Mouse (Mus musculus) heart, embryonic 10.5 days (tissue): ENCODE results near the gene Tarbp1. TPM values are rescaled to one million over a fixed set of nuclear protein-coding genes. Genes with fewer than 3 reads are reported as not detected.
"Not testable (repeated sequence)": the region's sequence is repeated elsewhere in the genome, so short reads cannot be mapped to it uniquely, and the experiment has no call there.

ENCODE experiments used
- DNase-seq: peaks from one replicate; pipeline ENCODE4 v3.0.0-alpha.2; 2017; ENCODE audit warnings: low spot score
- H3K27ac ChIP-seq: fragments of 300-500 bp; sonication (generic); 2 replicates; pipeline ENCODE4 v1.5.1; 2016; ENCODE audit warnings: mild to moderate bottlenecking
- H3K27me3 ChIP-seq: fragments of 300-500 bp; sonication (generic); 2 replicates; pipeline ENCODE4 v1.6.1; 2016; ENCODE audit warnings: mild to moderate bottlenecking; ENCODE audit not compliant: poor library complexity, insufficient read depth, severe bottlenecking
- H3K36me3 ChIP-seq: fragments of 300-500 bp; sonication (generic); 2 replicates; pipeline ENCODE4 v1.6.1; 2016; ENCODE audit warnings: mild to moderate bottlenecking, moderate library complexity
- H3K4me1 ChIP-seq: fragments of 300-500 bp; sonication (generic); 2 replicates; pipeline ENCODE4 v1.6.1; 2016; ENCODE audit warnings: mild to moderate bottlenecking
- H3K4me3 ChIP-seq: fragments of 300-500 bp; sonication (generic); 2 replicates; pipeline ENCODE4 v1.5.1; 2016; ENCODE audit warnings: mild to moderate bottlenecking, moderate library complexity
- H3K9me3 ChIP-seq: fragments of 300-500 bp; sonication (generic); 2 replicates; pipeline ENCODE4 v1.6.1; 2016; ENCODE audit warnings: mild to moderate bottlenecking, moderate library complexity
- whole genome bisulfite sequencing: fragments of 180-500 bp; shearing (Covaris S2); methylation state at CpG from one replicate; pipeline ENCODE4 v1.1.7; 2016; 5-methylcytosine and 5-hydroxymethylcytosine counted together
- polyA plus RNA-seq: library from polyadenylated mRNA; unstranded; fragments of >200 nt; fragmentation: Nextera tagmentation; extraction: Ambion mirVana; gene quantifications from 2 replicates; pipeline ENCODE4 v1.2.1, GENCODE M21; 2016

Tarbp1 gene
- polyA plus RNA-seq, 1 experiment from 2014 or later: 2.7 TPM

DNA sequence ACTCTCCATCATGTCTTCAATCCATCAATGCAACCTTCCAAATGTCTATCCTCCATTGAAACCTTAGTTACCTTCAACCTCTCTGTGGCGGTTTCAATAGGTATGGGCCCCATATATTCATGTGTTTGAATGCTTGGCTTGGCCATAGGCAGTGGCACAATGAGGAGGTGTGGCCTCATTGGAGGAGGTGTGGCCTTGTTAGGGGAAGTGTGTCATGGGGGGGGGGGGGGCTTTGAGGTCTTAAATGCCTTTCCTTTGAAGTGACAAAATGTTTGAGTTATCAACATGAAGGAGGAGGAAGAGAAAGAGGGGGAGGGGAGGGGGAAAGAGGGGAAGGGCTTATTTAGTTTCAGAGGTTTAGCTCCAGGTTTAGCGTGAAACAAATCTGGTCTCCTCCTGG, 5.5 kb upstream of the Tarbp1 start:
- no peaks in the 10 kb centered on the region for H3K36me3 ChIP-seq
- no peak for DNase-seq
- H3K4me3 ChIP-seq: no peak overlapping the region
- peaks cover 24% of the 10 kb centered on the region for H3K27me3 ChIP-seq
- 75% methylated on average over 2 of the region's 2 CpGs for WGBS
- H3K9me3 ChIP-seq: no peaks in the 10 kb centered on the region
- no peak overlapping the region for H3K27ac ChIP-seq
- H3K4me1 ChIP-seq: peaks cover 6% of the 10 kb centered on the region; the same call in 1 of the 2 replicates

DNA sequence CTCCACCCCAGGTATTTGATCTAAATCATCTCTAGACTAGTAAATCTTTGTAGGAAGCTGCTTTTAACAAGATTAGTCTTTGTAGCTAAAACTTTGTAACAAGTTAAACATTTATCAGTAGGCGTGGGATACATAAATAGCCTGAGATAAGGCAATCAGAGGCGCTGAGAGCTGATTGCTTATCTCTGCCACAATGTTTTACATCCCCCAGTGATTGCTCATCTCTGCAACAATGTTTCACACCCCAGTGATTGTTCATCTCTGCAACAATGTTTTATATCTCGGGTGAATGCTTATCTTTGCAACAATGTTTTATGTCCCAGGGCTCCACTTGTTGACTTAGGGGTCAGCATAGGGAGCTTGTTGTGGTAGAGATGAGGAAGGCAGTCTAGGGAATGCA, 3.8 kb upstream of the Tarbp1 start:
- 12% methylated on average over 3 of the region's 3 CpGs for WGBS

DNA sequence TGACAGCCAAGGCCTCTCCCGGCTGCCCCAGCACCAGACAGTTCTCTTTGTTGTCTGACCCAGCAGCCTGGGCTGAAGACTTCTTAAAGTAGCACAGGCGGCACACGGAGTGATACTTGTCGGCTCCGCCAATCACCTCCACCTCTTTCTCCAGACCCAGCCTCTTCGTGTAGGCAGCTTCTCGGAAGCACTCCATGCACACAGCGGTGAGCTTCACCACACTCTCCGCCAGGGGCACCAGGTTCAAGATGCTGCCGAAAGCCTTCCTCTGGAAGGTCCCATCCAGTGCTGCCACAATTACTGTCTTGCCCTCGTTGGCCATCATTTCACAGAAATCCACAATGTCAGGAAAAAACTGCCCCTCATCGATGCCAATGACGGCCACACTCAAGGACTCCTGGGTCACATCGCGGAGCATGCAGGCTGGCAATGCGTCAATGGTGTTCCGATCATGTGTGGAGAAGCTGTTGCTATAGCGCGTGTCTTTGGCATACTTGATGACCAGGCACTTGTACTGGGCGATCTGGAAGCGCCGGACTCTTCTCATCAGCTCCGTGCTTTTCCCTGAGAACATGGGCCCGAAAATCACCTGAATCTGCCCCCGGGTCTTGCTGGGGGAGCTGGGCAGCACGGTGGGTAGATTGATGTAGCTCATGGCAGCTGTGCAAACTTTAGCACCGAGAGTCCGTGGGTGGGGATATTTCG, 1.4 kb upstream of the Tarbp1 start:
- peak; percentile 76 for DNase-seq
- H3K27ac ChIP-seq, H3K36me3 ChIP-seq, H3K4me3 ChIP-seq, H3K9me3 ChIP-seq: not testable (repeated sequence)
- WGBS: 35% methylated on average over 29 of the region's 29 CpGs
- H3K27me3 ChIP-seq: peaks cover 18% of the 10 kb centered on the region
- H3K4me1 ChIP-seq: peaks cover 22% of the 10 kb centered on the region

More for the DNA sequence above, 3.8 kb upstream of the Tarbp1 start:
- Histone ChIP-seq H3K27ac (no peak overlapping the region), H3K4me3 (no peak overlapping the region), H3K9me3 (no peaks in the 10 kb centered on the region), H3K27me3 (peaks cover 19% of the 10 kb centered on the region), H3K4me1 (peaks cover 14% of the 10 kb centered on the region), H3K36me3 (no peaks in the 10 kb centered on the region)
- no peak for DNase-seq

DNA sequence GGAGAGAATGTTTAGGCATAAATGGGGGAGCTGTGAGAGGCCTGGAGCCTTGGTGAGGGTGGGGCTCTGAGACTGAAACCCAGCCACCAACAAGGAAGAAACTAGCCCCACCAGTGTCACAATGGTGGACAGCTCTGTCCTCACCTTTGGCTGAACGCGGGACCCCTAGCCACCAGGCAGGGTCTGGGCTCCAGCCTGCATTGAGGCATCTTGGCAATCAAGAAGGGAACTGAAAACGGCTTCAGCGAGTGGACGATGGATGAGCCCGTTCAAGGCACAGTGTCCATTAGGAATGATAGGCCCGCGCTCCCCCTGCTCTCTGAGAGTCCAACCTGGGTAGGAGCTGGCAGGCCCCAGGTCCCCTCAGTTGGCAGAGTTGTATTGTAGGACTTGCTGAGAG, 873 bp upstream of the Tarbp1 start:
- DNase-seq, H3K4me3 ChIP-seq, H3K36me3 ChIP-seq, H3K9me3 ChIP-seq, H3K27ac ChIP-seq: not testable (repeated sequence)
- Histone ChIP-seq H3K4me1 (peaks cover 22% of the 10 kb centered on the region), H3K27me3 (peaks cover 18% of the 10 kb centered on the region)
- WGBS: 42% methylated on average over 8 of the region's 8 CpGs

DNA sequence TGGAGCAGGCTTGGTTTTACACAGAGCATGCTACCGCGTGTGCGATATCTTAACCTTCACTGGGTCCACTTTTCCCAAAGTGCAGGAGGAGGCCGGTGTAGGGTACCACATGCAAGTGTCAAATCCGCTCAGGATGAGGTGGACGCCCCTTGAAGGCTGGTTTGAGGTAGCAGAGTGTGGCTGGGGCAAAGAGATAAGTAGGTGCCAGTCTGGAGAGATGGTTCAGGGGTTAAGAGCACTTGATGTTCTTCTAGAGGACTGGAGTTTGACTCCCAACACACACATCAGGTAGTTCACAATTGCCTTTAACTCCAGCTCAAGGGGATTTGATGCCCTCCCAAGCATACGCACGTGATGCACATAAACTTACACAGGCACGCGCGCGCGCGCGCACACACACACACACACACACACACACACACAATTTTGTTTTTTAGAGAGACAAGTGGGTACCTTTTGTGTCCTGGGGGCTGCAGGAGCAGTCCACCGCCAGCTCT, 1.0 kb downstream of the Tarbp1 start:
- Histone ChIP-seq H3K4me3 (peak overlapping the region; percentile 94), H3K9me3 (no peaks in the 10 kb centered on the region), H3K4me1 (peaks cover 19% of the 10 kb centered on the region), H3K36me3 (peaks cover 21% of the 10 kb centered on the region), H3K27me3 (peaks cover 18% of the 10 kb centered on the region), H3K27ac (peak overlapping the region; percentile 94)
- no peak for DNase-seq
- 14% methylated on average over 16 of the region's 16 CpGs for WGBS

DNA sequence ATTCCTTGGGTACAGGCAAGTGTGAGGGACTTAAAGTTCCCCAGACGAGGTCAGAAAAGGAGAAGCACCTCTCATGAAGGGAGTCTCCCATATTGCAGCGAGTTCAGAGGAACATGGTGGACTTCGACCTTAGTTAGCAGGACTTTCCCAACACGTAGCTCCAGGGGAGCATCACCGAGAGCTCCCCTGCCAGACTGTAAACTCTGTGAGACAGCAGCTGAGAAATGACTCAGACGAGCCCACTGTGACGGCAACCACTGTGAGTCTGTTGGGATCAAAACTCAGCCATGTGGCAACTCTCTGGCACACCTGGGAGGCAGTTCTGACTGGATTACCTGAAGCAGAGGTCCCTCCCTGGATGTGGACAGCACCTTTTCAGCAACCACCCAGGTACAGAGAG, 10.8 kb downstream of the Tarbp1 start:
- Histone ChIP-seq H3K27ac (no peak overlapping the region), H3K4me3 (no peak overlapping the region), H3K27me3 (no peaks in the 10 kb centered on the region), H3K36me3 (peaks cover 68% of the 10 kb centered on the region), H3K9me3 (no peaks in the 10 kb centered on the region), H3K4me1 (no peaks in the 10 kb centered on the region)
- WGBS: 82% methylated on average over 7 of the region's 7 CpGs
- DNase-seq: no peak

DNA sequence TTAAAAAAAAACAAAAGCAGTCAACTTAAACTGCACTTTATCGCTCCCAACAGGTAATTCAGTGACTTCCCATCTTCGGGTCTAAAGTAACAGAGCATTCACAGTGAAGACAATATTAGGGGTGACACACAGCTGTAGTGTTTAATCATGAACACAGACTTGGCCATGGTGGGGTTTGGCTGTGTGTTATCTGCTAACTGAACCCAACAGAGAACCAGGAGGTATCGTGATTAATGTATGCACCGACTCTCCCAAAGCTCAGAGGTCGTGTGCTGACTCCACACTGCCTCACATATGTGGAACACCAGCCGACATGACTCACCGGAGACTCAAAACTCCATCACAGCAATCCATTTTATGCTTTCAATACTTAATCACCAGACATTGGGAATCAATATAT, 13.1 kb downstream of the Tarbp1 start:
- peaks cover 67% of the 10 kb centered on the region for H3K36me3 ChIP-seq
- H3K27ac ChIP-seq: no peak overlapping the region
- H3K4me1 ChIP-seq: no peaks in the 10 kb centered on the region
- DNase-seq: no peak
- H3K27me3 ChIP-seq: no peaks in the 10 kb centered on the region
- 82% methylated on average over 7 of the region's 7 CpGs for WGBS
- H3K4me3 ChIP-seq: no peak overlapping the region
- no peaks in the 10 kb centered on the region for H3K9me3 ChIP-seq

DNA sequence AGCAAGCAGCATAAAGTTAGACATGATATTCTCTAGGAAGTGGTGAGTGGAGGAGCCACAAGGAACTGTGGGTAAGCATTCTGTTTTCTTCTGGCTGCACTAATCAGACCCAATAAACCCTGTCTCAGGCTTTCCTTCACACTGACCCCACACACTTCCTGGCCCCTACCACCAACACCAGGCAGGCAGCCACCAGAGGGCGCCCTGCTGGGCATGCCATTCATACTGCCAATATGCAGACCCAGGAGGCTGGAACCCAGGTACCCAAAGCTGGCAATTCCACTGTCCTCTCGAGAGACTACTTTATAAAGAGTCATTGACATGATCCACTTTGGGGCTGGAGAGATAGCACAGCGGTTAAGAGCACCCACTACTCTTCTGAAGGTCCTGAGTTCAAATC, 14.6 kb downstream of the Tarbp1 start:
- H3K4me1 ChIP-seq: no peaks in the 10 kb centered on the region
- WGBS: 57% methylated on average over 3 of the region's 3 CpGs
- H3K36me3 ChIP-seq: peaks cover 68% of the 10 kb centered on the region
- no peak overlapping the region for H3K4me3 ChIP-seq
- no peak overlapping the region for H3K27ac ChIP-seq
- no peaks in the 10 kb centered on the region for H3K27me3 ChIP-seq
- DNase-seq: no peak
- H3K9me3 ChIP-seq: no peaks in the 10 kb centered on the region

DNA sequence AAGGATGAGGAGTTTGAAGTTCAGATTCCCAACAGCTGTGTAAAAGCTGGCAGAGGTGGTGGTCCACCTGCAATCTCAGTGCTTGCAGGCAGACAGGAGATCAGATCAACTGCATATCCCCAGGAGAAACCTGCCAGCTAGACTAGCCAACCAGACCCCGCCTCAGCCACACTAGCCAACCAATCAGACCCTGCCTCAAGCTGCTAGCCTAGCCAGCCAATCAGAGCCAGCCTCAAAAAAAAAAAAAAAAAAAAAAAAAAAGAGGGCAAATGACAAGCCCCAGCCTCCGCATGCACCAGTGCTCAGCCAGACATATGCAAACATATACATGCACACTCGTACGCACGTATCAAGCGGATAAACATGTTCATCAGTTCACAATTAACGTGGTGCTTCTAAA, 19.5 kb downstream of the Tarbp1 start:
- H3K36me3 ChIP-seq: peaks cover 82% of the 10 kb centered on the region
- H3K27ac ChIP-seq: no peak overlapping the region
- H3K27me3 ChIP-seq: no peaks in the 10 kb centered on the region
- H3K4me1 ChIP-seq: no peaks in the 10 kb centered on the region
- DNase-seq: no peak
- 81% methylated on average over 7 of the region's 7 CpGs for WGBS
- no peaks in the 10 kb centered on the region for H3K9me3 ChIP-seq
- no peak overlapping the region for H3K4me3 ChIP-seq

DNA sequence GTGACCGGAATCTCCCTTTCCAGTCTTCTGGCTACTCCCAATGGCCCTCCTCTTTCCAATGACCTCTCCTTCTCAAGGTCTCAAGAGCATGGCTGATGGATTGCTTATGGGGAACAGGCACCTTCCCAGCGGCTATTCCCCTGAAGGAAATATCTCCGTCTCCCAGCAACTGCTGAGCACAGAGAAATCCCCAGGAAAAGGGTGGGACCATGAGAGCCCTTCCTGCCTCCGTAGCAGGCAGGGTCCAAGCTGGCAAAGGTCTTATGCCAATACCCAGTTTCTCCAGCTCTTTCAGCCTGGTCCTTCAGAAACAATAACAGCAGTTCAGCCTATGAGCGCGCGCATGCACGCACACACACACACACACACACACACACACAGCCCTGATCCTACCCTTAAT, 23.7 kb downstream of the Tarbp1 start:
- WGBS: 86% methylated on average over 8 of the region's 8 CpGs
- no peak overlapping the region for H3K27ac ChIP-seq
- no peaks in the 10 kb centered on the region for H3K4me1 ChIP-seq
- H3K4me3 ChIP-seq: no peak overlapping the region
- H3K36me3 ChIP-seq: peaks cover 90% of the 10 kb centered on the region
- DNase-seq: no peak
- no peaks in the 10 kb centered on the region for H3K27me3 ChIP-seq
- no peaks in the 10 kb centered on the region for H3K9me3 ChIP-seq

DNA sequence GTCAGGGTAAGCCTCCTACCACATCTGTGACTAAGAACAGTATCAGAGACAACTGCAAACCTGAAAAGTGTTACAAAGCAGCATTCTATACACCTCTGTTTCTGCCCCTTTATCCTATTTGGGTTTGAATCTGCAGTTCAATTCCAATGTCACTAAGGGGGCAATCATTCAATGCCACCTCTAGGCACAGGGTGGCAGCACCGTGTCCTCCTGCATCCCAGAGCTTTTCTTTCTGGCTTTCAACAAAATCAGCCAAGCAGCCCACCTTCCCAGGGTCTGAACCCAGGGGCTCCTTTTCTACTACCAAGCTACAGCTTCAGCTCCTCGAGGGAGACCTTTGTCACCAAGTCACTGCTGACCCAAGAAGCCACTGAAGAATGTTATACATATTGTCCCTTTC, 35.9 kb downstream of the Tarbp1 start:
- Histone ChIP-seq H3K36me3 (peaks cover 57% of the 10 kb centered on the region), H3K27ac (no peak overlapping the region), H3K4me1 (no peaks in the 10 kb centered on the region), H3K4me3 (no peak overlapping the region), H3K9me3 (no peaks in the 10 kb centered on the region), H3K27me3 (no peaks in the 10 kb centered on the region)
- DNase-seq: no peak
- WGBS: 60% methylated on average over 2 of the region's 2 CpGs

DNA sequence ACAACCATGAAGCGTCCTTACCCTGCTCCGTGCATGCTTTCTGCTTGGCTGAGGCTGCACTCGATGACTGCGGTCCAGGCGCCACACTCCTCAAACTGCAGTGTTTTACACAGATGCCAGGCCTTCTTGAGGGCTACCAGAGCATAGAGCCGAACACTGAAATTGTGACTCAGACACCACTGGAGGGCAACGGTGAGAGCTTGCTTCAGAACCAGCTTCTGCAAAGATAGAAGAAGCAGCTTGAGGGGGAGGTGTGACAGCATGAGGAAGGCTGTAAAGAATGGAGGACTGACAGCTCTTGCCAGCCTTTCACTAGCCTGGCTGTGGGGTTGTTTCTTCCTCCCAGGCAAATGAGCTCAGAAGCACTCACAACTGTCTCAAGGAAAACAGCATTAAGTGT, 41.0 kb downstream of the Tarbp1 start:
- Histone ChIP-seq H3K4me3 (no peak overlapping the region), H3K27me3 (no peaks in the 10 kb centered on the region), H3K4me1 (no peaks in the 10 kb centered on the region), H3K27ac (no peak overlapping the region), H3K36me3 (peaks cover 77% of the 10 kb centered on the region), H3K9me3 (no peaks in the 10 kb centered on the region)
- no peak for DNase-seq
- WGBS: 82% methylated on average over 7 of the region's 7 CpGs

DNA sequence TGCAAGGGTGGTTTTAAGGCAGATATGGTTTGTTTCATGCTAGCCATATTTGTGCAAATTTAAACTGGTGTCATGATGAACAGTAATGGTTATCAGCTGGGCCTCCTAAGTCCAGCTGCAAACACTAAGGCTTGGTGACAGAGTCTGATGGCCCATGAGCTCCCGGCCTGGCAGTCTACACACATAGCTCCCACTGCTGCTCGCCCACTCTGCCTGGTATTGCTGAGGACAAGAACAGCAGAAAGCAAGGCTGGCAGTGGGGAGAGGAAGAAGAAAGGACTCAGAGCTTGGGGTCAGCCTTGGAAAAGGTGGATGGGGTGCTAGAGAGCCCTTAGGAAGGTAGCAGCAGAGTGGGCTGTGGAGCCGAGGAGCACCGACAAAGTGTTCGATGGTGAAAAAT, 45.2 kb downstream of the Tarbp1 start:
- H3K4me1 ChIP-seq: no peaks in the 10 kb centered on the region
- 89% methylated on average over 5 of the region's 5 CpGs for WGBS
- peaks cover 79% of the 10 kb centered on the region for H3K36me3 ChIP-seq
- H3K27me3 ChIP-seq: no peaks in the 10 kb centered on the region
- no peaks in the 10 kb centered on the region for H3K9me3 ChIP-seq
- DNase-seq: no peak
- no peak overlapping the region for H3K4me3 ChIP-seq
- H3K27ac ChIP-seq: no peak overlapping the region

DNA sequence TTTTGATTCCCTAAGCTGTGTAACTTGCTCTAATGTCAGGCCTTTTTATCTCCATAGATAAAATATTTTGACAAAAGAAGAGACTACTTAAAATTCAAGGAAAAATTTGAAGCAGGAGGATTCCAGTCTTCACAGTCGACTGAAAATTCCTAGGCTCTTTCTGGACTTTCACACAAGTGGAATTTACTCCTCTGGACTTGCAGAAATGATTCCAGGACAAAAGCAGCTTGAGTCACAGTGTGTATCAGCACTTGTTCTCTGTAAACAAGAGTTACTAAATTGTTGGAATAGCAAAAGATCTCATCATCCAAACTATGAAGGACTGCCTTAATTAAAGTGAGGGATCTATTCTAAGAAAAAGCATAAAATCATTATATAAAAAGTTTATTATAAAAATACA, 49.9 kb downstream of the Tarbp1 start:
- Histone ChIP-seq H3K27me3 (no peaks in the 10 kb centered on the region), H3K27ac (no peak overlapping the region), H3K36me3 (peaks cover 49% of the 10 kb centered on the region), H3K4me3 (no peak overlapping the region), H3K4me1 (peaks cover 15% of the 10 kb centered on the region), H3K9me3 (no peaks in the 10 kb centered on the region)
- DNase-seq: no peak
- WGBS: 75% methylated on average over 1 of the region's 1 CpGs
